Mouse (Mus musculus): ENCODE results near the gene Opa1.

Opa1 gene

GRCm38 (mm10) chr16:29656187-29656825, 77.2 kb downstream of the Opa1 start:
- no peak for DNase-seq (ENCODE audit: low spot score in 2 of 2)

GRCm38 (mm10) chr16:29656901-29657300, 77.8 kb downstream of the Opa1 start:
- no peak for DNase-seq (ENCODE audit: low spot score in 2 of 2)

GRCm38 (mm10) chr16:29657650-29658548, 78.8 kb downstream of the Opa1 start:
- no peak for DNase-seq (ENCODE audit: low spot score in 2 of 2)

GRCm38 (mm10) chr16:29659101-29659810, 80.1 kb downstream of the Opa1 start:
- no peak for DNase-seq (ENCODE audit: low spot score in 2 of 2)

- DNase-seq (ENCODE audit: low spot score in 2 of 2) = no peak
Measured at GRCm38 (mm10) chr16:29663042-29663758, 84.1 kb downstream of the Opa1 start.

- DNase-seq (ENCODE audit: low spot score in 2 of 2) = no peak
Measured at GRCm38 (mm10) chr16:29664392-29664791, 85.3 kb downstream of the Opa1 start.

DNA sequence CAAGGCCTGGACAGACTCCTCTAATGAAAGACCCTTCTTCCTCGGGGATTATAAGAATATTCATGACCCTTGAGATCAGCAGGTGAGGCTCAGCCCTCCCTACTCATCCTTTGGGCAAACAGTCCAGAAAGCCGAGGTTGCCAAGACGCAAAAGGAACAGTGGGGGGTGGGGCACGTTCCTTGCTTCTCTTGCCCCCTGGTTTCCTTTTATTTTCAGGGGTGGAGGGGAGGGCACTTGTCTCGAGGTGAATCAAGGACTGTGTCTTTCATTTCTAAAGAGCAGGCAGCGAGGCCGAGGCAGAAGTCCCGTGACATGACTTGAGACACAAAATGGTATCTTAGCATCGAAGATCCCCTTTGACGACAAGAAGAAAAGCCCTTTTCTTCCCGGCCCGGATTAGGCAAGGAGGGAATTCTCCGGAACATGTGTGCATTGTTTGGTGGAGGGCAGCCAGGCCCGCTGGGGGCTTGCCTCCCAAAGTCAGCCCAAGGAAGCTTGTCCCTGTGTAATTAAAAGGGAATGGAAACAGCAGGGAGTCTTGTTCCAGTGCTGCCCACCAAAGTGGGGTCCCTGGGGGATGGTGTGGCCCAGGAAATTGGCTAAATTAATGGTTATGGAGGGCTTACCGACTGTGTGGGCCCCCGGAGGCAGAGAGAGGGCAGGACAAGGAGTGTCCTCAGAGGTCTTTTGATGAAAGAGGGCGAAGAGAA, 88.0 kb downstream of the Opa1 start:
- DNase-seq (ENCODE audit: low spot score in 2 of 2) = no peak

DNA sequence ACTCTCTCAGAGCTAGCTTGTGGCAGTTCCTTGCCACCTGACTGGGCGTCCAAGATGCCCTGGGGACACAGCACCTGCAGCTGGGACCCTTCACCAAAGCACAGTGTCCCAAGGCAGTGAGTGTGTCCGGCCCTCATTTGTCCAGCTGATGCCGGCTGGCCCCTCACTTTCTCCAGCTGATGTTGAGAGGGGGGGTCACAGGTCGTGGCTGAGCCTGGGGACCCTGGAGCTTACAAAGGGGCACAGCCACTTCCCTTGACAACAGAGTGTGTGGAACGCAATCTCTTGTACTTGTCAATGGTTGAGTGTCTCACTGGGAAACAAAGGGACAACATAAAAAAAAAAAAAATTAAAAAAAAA, 88.5 kb downstream of the Opa1 start:
- DNase-seq (ENCODE audit: low spot score in 2 of 2) = no peak

- DNase-seq (ENCODE audit: low spot score in 2 of 2) = no peak
Measured at GRCm38 (mm10) chr16:29668451-29668850, 89.3 kb downstream of the Opa1 start.

GRCm38 (mm10) chr16:29670806-29671205, 91.7 kb downstream of the Opa1 start:
- no peak for DNase-seq (ENCODE audit: low spot score in 2 of 2)

GRCm38 (mm10) chr16:29673230-29673629, 94.1 kb downstream of the Opa1 start:
- no peak for DNase-seq (ENCODE audit: low spot score in 2 of 2)

DNA sequence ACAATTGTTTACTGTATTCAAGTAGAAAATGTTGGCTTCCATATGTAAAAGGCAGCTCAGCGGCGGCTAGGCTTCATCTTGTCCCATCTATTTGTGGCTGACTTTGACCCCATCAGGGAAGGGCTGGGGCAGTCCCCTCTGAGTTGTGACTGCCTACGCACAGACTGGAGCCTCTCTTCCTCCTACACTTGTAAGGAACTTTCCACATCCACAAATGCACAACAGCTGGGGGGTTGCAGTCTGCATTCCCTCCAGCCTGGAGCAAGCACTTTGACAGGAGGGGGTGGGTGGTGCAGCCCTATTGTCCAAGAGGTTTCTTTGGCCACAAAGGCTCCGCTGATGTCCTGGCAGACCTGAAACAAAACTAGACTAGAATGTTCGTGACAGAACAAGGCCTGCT, 100.5 kb downstream of the Opa1 start:
- DNase-seq (ENCODE audit: low spot score in 2 of 2) = no peak

GRCm38 (mm10) chr16:29680548-29681175, 101.5 kb downstream of the Opa1 start:
- no peak for DNase-seq (ENCODE audit: low spot score in 2 of 2)

DNA sequence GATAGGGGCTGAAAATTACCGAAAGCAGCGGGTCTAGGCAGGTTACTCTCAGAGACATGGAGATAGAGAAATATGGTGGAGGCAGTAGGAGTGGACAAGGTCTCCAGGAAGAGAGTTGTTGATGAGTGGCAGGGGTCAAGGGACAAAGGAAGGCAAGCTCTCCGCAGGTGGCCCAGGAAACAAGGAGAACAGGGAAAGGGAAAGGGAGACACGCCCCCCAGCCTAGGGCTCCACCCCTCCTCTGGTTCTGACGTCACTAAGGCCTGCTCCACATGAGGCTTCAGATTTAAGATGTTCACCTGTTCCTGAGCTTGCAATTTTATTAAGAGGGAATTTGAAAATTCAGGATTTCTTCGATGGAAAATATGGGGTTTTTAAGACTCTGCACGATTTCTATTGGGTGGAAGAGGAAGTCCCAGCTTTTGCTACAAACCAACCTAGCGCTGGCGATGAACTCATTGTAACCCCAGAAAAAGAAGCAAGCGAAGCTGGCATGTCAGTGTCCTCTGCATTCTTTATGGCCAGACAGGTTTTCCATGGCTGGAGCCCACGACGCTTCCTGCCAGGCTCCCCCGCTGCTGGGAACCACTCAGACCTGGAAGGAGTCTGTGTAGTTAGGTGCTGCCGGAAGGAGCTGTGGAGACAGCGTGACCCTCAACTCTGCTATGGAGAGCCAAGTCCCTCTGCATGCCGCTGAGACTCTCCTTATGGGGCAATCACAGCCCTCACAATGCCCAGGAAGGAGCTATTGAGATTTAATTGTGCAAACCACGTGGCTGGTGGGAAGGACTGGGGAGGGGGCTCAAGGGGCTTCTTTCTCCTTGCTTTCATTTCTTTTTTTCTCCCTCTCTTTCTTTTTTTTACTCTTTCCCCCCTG, 103.7 kb downstream of the Opa1 start:
- no peak for DNase-seq (ENCODE audit: low spot score in 2 of 2)

DNA sequence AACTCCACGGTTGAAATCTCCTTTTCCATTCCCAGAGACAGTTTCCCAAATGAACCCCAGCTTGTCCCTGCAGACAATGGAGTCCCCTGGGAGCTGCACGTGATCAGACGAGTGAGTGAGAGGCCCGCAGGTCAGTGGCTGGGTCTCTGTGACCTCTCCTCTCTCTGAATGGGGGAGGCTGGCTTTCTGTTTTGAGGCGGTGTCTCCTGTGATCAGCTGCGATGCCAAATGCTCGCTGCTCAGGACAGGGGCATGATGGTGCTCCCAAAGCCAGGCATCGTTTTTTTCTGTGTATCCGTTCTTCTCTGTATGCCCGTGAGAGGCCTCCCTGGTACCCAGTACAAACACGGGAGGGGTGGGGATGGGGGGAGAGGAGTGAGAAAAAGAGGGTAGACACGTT, 104.4 kb downstream of the Opa1 start:
- no peak for DNase-seq (ENCODE audit: low spot score in 2 of 2)

DNA sequence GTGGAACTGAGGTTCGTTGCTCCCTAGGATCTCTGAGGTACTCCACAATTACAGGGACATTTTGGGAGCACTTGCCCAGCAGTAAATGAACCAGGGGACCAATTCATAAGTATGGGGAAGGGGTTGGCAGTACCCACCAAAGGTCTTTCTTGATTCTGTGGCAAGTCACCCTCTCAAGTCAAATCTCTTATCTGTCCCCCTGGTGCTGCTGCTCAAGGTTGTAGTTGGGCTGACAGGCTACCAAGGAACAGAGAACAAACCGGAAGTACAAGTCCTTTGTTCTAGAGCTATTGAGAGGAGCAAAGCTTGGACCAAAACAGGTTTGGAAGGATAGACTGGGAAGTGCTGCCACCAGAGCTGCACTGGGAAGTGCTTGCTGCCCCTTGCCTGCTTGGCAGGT, 105.0 kb downstream of the Opa1 start:
- no peak for DNase-seq (ENCODE audit: low spot score in 2 of 2)

GRCm38 (mm10) chr16:29684641-29685040, 105.5 kb downstream of the Opa1 start:
- no peak for DNase-seq (ENCODE audit: low spot score in 2 of 2)

- DNase-seq (ENCODE audit: low spot score in 2 of 2) = no peak
Measured at GRCm38 (mm10) chr16:29686141-29686540, 107.0 kb downstream of the Opa1 start.

DNA sequence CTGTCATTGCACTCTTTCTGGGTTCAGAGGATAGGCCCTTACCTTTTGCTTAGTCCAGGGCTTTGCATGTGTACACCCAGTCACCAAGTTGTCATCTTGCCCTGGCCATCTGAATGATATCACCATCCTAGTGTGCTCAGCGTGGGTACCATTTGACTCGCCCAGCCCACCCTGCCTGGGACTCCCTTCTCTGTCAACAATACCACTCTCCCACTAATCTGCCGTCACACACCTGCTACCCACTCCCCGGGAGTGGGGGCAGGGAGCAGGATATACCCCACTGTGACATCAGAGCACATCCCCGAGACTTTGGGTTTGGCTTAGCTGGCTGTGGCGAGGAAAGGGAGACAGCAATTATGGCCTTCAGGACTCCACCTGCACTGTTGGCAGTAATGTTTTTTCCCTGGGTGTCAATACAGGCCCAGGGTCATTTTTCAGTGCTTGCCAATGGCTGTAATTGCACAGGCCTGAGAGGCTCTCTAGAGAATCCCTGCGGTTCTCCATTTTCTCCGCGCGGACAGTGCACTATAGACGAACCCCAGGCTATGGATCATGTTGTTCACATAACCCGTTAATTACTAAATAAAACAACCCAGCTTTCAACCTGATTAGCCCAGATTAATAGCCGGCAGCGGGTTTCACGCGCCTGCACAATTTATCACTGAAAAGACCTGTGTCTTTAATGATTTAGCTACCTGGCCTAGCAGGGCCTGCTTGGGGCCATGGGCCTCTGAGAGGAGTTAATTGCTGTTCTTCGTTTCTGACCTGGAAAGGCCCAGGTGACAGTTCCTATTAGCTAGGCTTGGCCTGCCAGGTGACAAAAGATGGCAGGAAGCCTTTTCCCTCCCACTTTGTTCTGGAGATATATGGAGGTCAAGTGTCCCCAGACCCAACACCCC, 109.1 kb downstream of the Opa1 start:
- no peak for DNase-seq (ENCODE audit: low spot score in 2 of 2)

Measured in frontal cortex, postnatal 14 days (tissue).